Mouse (Mus musculus): Measurements from ENCODE around the gene Gadd45g. TPM values are rescaled to one million over a fixed set of nuclear protein-coding genes. Genes with fewer than 3 reads are reported as not detected.

Gene Gadd45g
- polyA plus RNA-seq (2012; ENCODE audit: insufficient read depth, low replicate concordance) = 115 and 668 TPM in 2 replicates

DNA sequence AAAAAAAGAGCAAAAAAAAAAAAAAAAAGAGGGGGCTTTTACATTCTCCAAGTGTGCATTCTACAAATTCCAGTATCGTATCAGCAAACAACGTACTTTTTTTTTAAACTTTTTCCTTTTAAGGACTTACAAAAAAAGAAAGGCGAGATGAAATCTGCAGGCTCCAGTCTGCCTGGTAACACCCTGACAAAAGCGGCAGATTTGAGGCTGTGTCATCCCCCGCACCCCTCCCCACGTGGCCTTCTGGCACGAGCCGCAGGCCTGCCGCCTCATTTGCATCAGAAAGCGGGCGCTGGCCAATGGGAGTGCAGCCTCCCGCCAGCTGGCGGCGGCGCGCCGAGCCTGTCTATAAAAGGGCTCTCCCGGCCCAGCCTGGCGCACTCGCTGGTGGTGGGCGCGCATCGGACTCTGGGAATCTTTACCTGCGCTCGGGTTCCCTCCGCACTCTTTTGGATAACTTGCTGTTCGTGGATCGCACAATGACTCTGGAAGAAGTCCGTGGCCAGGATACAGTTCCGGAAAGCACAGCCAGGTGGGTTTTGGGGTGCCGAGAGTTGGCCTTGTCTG is at the start of gene Gadd45g:
Gadd45g (plus strand) TSS at position 378 of the 567 bp plus-strand sequence.
- Histone ChIP-seq H3K27me3 (replicated peaks) (no peaks in the 10 kb centered on the region), H3K4me3 (replicated peaks) (peak within 1 kb of the TSS; percentile 100), H3K9me3 (no peaks in the 10 kb centered on the region), H3K36me3 (replicated peaks; ENCODE audit: low read length) (peaks cover 19% of the 10 kb centered on the region), H3K4me1 (peaks cover 62% of the 10 kb centered on the region)
- TF ChIP-seq GATA1 (IDR thresholded peaks at IDR 0.05; ENCODE audit: borderline replicate concordance, low read length) (no peak), FLI1 (IDR thresholded peaks at IDR 0.05; ENCODE audit: low read length) (no peak)

DNA sequence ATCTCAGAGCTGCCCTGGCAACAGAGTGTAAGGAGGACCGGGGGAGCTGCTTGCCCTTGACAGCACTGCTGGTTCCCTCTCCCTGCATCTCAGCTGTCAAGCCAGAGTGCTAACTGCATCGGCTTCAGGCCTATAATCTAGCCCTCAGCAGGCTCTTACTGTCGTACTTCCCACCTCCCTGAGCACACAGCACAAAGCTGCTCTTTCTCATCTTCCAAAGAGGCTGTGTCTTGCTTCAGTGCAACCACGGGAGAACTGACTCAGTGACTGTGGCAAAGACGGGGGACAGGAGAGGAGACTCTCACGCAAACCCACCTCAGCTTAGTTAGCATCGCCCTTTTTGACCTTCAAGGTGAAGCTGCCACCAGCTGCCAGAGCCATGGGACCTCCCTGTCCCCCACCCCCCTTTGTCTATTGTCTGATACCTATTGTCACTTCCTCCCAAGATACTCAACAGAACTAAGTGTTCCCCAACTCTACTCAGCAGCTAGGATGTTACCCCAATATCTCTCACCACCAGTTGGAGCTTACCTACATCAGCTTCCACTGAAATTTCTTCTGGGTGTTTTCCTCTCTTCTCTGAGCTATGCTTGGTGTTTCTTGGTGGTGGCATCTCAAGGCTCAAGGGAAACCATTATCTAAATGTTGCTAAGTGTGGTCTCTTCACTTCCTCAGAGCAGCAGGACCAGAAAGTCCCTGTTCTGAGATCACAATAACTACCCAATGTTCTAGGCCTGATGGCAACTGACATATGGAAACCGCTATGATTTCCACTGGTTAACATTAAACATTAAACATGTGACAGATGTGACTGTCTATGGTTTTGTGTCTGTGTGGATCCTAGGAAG is 48.4 kb upstream of the Gadd45g start:
- Histone ChIP-seq H3K9me3 (no peaks in the 10 kb centered on the region), H3K4me1 (peaks cover 69% of the 10 kb centered on the region), H3K4me3 (replicated peaks) (peak overlapping the region; percentile 65), H3K36me3 (replicated peaks; ENCODE audit: low read length) (no peaks in the 10 kb centered on the region), H3K27me3 (replicated peaks) (no peaks in the 10 kb centered on the region)
- TF ChIP-seq FLI1 (IDR thresholded peaks at IDR 0.05; ENCODE audit: low read length) (no peak), GATA1 (IDR thresholded peaks at IDR 0.05; ENCODE audit: borderline replicate concordance, low read length) (no peak)

DNA sequence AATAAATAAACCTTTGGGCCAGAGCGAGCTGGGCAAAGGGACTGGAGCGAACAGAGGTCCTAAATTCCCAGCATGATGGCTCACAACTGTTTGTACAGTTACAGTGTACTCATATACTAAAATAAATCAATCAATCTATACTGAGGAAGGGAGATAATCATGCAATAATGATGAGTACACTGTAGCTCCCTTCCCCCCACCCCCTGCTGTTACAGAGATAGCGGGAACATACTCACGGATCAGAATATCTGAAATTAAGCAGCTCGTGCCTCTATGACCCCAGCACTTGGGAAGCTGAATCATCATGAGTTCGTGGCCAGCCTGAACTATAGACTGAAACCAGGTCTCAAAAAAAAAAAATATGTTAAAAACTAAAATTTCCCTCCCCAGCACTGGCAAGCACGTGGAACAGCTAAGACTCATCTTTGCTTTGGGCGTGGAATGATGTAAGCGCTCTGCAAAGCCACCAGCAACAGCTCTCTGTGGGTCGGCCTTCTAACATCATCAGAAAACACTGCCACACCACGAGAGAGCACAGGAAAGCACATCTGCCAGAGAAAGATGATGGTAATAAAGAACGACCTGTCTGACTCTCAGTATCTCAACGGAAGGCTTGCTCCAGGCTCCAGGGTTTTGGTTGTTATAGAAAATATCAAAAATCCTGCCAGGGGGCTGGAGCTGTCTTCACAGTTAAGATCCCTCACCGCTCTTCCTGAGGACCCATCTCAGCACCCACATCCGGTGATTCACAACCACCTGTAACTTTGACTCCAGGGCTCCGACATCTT is 46.5 kb upstream of the Gadd45g start:
- H3K27me3 ChIP-seq (replicated peaks) = no peaks in the 10 kb centered on the region
- TF ChIP-seq FLI1 (IDR thresholded peaks at IDR 0.05; ENCODE audit: low read length) (no peak), GATA1 (IDR thresholded peaks at IDR 0.05; ENCODE audit: borderline replicate concordance, low read length) (no peak)
- H3K36me3 ChIP-seq (replicated peaks; ENCODE audit: low read length) = no peaks in the 10 kb centered on the region
- peaks cover 2% of the 10 kb centered on the region; the same call in 1 of the 2 replicates for H3K9me3 ChIP-seq
- peaks cover 56% of the 10 kb centered on the region for H3K4me1 ChIP-seq
- no peak overlapping the region for H3K4me3 ChIP-seq (replicated peaks)

DNA sequence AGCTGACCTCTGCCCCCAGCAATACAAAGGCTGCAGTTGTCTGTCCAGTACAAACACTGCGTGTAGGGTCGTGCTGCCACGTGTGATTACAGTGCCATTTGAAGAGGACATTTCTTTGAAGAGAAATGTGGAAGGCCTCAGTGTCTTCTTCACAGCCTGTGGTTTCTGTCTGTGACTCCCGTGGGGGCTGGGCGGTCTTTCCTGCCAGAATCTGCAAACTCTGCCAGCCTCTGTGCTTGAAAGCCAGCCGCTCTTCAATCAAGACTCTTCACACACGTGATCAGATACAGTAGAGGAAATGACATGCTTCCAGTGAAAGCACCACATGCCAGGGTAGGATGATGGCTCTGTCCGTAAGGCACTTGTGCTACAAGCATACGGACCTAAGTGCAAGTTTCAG is 45.6 kb upstream of the Gadd45g start:
- H3K4me1 ChIP-seq = peaks cover 63% of the 10 kb centered on the region
- H3K4me3 ChIP-seq (replicated peaks) = peak overlapping the region; percentile 46
- peaks cover 2% of the 10 kb centered on the region; the same call in 1 of the 2 replicates for H3K9me3 ChIP-seq
- H3K27me3 ChIP-seq (replicated peaks) = no peaks in the 10 kb centered on the region
- TF ChIP-seq FLI1 (IDR thresholded peaks at IDR 0.05; ENCODE audit: low read length) (no peak), GATA1 (IDR thresholded peaks at IDR 0.05; ENCODE audit: borderline replicate concordance, low read length) (no peak)
- H3K36me3 ChIP-seq (replicated peaks; ENCODE audit: low read length) = no peaks in the 10 kb centered on the region

DNA sequence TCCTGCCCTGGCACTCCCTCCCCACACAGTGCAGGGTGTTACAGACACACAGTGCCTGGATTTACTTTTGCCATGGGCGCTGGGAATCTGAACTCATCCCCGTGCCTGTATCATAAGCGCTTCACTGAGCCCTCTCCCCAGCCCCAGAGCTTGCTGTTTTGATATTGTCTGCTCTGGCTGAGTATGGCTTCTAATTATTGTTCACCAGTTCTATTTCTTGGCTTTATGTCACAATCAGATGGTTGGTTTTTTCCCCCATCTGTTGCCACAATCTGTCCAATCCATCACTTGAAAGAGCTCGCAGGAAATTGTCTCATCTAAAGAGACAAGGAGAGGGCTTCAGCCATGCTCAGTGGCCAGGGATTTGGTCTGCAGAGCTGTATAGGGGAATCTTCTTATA is 40.8 kb upstream of the Gadd45g start:
- Histone ChIP-seq H3K4me3 (replicated peaks) (no peak overlapping the region), H3K9me3 (peaks cover 2% of the 10 kb centered on the region; the same call in 1 of the 2 replicates), H3K36me3 (replicated peaks; ENCODE audit: low read length) (no peaks in the 10 kb centered on the region), H3K27me3 (replicated peaks) (no peaks in the 10 kb centered on the region), H3K4me1 (peaks cover 52% of the 10 kb centered on the region)
- no peak for TF ChIP-seq GATA1 (IDR thresholded peaks at IDR 0.05; ENCODE audit: borderline replicate concordance, low read length)
- TF ChIP-seq FLI1 (IDR thresholded peaks at IDR 0.05; ENCODE audit: low read length) = no peak

DNA sequence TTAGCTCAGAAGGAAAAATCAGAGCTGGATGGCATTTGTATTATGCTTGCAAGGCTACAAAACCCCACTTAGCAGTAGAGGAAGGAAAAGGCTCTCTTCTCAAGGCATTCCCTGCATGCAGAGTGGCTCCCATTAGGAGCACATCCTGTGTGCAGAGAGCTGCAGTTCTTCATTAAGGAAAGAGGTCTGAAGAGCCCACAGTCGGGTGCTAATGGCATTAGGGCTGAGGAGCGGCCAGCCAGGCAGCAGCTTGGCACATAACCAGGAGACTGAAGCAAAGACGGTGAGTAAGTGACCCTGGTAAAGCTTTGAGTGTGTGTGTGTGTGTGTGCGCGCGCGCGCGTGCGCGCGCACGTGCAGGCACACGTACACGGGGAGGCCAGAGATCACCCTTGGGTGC is 40.3 kb upstream of the Gadd45g start:
- peaks cover 2% of the 10 kb centered on the region; the same call in 1 of the 2 replicates for H3K9me3 ChIP-seq
- H3K27me3 ChIP-seq (replicated peaks) = no peaks in the 10 kb centered on the region
- H3K4me3 ChIP-seq (replicated peaks) = no peak overlapping the region
- peaks cover 52% of the 10 kb centered on the region for H3K4me1 ChIP-seq
- no peaks in the 10 kb centered on the region for H3K36me3 ChIP-seq (replicated peaks; ENCODE audit: low read length)
- TF ChIP-seq GATA1 (IDR thresholded peaks at IDR 0.05; ENCODE audit: borderline replicate concordance, low read length) = no peak
- TF ChIP-seq FLI1 (IDR thresholded peaks at IDR 0.05; ENCODE audit: low read length) = no peak

DNA sequence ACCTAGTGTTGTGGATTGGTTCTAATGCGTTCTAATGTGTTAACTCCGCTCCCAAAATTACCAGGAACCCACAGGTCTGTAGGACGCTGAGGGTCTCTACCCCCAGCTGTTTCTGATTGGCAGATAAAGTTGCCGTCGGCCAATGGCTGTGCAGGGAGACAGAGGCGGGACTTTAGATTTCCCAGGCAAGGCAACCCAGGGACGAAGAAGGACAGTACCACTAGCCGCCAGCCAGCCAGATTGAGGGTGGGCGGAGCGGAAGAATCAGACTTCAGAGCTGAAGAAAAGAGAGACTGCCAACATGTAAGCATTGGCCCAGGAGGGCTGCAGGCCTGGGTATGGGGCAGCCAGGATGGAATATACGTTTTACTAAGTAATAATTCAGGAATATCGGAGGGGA is 38.3 kb upstream of the Gadd45g start:
- Histone ChIP-seq H3K36me3 (replicated peaks; ENCODE audit: low read length) (no peaks in the 10 kb centered on the region), H3K27me3 (replicated peaks) (no peaks in the 10 kb centered on the region), H3K9me3 (peaks cover 2% of the 10 kb centered on the region; the same call in 1 of the 2 replicates), H3K4me1 (peaks cover 66% of the 10 kb centered on the region), H3K4me3 (replicated peaks) (no peak overlapping the region)
- no peak for TF ChIP-seq GATA1 (IDR thresholded peaks at IDR 0.05; ENCODE audit: borderline replicate concordance, low read length)
- TF ChIP-seq FLI1 (IDR thresholded peaks at IDR 0.05; ENCODE audit: low read length) = no peak

DNA sequence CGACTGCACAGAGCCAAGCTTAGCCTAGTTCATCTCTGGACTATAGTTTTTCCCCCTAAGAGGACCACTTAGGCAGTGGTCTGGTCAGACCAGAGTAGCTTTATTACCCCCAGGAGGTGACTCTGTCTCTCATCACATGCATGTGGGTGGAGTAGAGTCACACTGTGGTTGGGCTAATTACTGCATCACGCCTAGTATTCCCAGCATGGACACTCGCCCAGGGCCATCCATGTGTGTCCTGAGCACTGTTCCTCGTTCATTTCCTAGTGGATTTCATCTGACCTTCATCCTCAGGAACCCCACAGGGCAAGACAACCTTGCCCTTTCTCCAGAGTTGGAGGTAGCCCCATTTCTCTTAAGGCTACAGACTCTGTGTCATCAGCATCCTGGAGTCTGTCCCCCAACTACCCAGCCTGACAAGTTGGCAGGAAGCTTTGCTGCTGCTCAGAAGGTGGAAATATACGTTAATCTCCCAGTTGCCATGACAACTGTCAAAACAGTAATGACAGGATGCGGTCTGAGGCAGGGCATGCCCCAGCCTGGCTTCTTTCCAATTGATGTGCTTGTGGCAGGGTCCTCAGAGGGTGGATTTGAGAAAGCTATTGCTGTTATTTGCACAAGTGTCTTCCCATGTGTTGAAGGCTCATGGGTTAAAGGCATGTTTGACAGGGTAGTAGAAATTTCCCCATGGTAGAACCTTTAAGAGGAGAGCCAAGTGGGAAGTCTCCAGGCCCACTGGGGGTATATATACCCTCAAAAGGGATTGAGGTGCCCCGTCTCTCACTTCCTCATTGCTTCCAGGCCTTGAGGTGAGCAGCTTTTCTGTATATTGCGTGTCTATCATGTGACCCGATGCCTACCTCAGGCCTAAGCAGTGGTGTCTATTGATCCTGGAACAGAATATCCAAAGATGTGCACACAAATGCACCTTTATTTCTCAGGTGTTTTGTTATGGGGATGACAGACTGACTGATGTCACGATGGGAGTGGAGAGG is 32.6 kb upstream of the Gadd45g start:
- H3K27me3 ChIP-seq (replicated peaks) = no peaks in the 10 kb centered on the region
- H3K4me3 ChIP-seq (replicated peaks) = peak overlapping the region; percentile 38
- no peaks in the 10 kb centered on the region for H3K36me3 ChIP-seq (replicated peaks; ENCODE audit: low read length)
- H3K9me3 ChIP-seq = no peaks in the 10 kb centered on the region
- TF ChIP-seq FLI1 (IDR thresholded peaks at IDR 0.05; ENCODE audit: low read length) = no peak
- no peak for TF ChIP-seq GATA1 (IDR thresholded peaks at IDR 0.05; ENCODE audit: borderline replicate concordance, low read length)
- peaks cover 97% of the 10 kb centered on the region for H3K4me1 ChIP-seq

DNA sequence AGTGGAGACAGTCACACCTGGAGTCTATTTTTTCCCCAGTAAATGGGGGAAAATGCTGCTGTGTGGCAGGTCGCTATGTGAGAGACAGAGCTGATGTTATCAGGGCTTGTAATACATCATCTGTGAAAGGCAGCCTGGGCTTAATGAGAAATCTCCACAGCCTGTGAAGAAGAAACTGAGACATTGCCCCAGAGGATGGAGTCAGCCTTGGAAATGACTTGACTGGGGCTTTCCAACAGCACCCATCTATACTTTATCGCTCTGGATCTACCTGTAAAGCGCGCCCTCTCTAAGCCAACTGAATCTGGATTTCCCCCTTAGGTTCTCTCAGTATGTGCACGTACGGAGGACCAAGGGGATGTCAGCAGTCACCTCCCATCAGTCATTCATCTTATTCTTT is 31.8 kb upstream of the Gadd45g start:
- TF ChIP-seq GATA1 (IDR thresholded peaks at IDR 0.05; ENCODE audit: borderline replicate concordance, low read length) (no peak), FLI1 (IDR thresholded peaks at IDR 0.05; ENCODE audit: low read length) (no peak)
- H3K36me3 ChIP-seq (replicated peaks; ENCODE audit: low read length) = no peaks in the 10 kb centered on the region
- no peak overlapping the region for H3K4me3 ChIP-seq (replicated peaks)
- no peaks in the 10 kb centered on the region for H3K27me3 ChIP-seq (replicated peaks)
- H3K9me3 ChIP-seq = no peaks in the 10 kb centered on the region
- peaks cover 98% of the 10 kb centered on the region for H3K4me1 ChIP-seq
